ENCODE assay signal across 28 mouse cellular contexts in the genomic region with DNA sequence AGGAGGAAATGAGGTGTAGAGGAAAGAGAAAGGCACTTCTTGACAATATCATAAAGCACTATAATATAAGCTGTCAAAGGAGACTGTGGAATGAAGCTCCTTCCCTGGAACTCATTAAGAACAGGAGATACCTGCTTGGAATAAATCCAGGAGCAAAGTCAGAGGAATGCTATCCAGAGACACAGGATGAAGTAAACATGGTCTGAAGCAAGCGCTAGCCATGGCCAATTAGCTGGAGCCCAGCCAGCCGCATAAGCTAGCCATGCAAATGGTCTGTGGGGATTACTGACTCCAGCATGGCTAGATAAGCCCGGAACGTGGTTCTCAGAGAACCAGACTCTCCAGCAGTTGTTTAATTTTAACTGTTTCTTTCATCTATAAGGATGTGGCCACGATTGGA. TPM values are rescaled to one million over a fixed set of nuclear protein-coding genes. Genes with fewer than 3 reads are reported as not detected.
DNase-seq lines count a peak whose midpoint lies in the region; ATAC-seq and TF ChIP-seq lines count a peak whose summit lies in the region.
"Had no signal": no experiment of that assay in that cellular context is flagged by ENCODE, and none has a peak within 500 bp of the region (broad histone marks: within the 10 kb centered on the region; RNA-seq: fewer than 3 reads in every experiment).

No protein-coding gene starts in this region.

- WGBS in embryonic facial prominence, embryonic 11.5 days: 48% methylated on average over 5 of the region's 5 CpGs
- 58% methylated on average over 5 of the region's 5 CpGs for WGBS in embryonic facial prominence, embryonic 10.5 days
- 24% methylated on average over 5 of the region's 5 CpGs for WGBS in lung, embryonic 14.5 days
- 45% methylated on average over 5 of the region's 5 CpGs for WGBS in lung, adult 2 months

- H3K4me1 ChIP-seq in embryonic facial prominence, embryonic 11.5 days (ENCODE audit: control insufficient read depth, insufficient read depth, low read length): no peaks in the 10 kb centered on the region
- no peaks in the 10 kb centered on the region for H3K4me1 ChIP-seq in embryonic facial prominence, embryonic 10.5 days
- H3K4me1 ChIP-seq in lung, embryonic 14.5 days (ENCODE audit: insufficient read depth): no peaks in the 10 kb centered on the region
- no peaks in the 10 kb centered on the region for H3K4me1 ChIP-seq in lung, adult 2 months (ENCODE audit: control insufficient read depth, insufficient read depth, low read length)
- H3K4me1 ChIP-seq: embryonic facial prominence, embryonic 12.5 days; forebrain, embryonic 12.5 days; liver, embryonic 13.5 days; neural tube, embryonic 13.5 days had no signal

- no peak overlapping the region for H3K4me2 ChIP-seq in embryonic facial prominence, embryonic 11.5 days (ENCODE audit: low read depth, low read length)
- H3K4me2 ChIP-seq in lung, embryonic 14.5 days: no peak overlapping the region
- H3K4me2 ChIP-seq: embryonic facial prominence, embryonic 12.5 days; forebrain, embryonic 12.5 days; hindbrain, embryonic 14.5 days; liver, embryonic 13.5 days; neural tube, embryonic 13.5 days had no signal

- H3K36me3 ChIP-seq in embryonic facial prominence, embryonic 11.5 days (replicated peaks; ENCODE audit: control insufficient read depth, insufficient read depth, low read depth, low read length): no peaks in the 10 kb centered on the region
- no peaks in the 10 kb centered on the region for H3K36me3 ChIP-seq in embryonic facial prominence, embryonic 10.5 days (replicated peaks)
- H3K36me3 ChIP-seq in lung, embryonic 14.5 days (ENCODE audit: insufficient read depth): no peaks in the 10 kb centered on the region
- H3K36me3 ChIP-seq: embryonic facial prominence, embryonic 12.5 days; forebrain, embryonic 12.5 days; G1E; liver, embryonic 13.5 days; neural tube, embryonic 13.5 days had no signal

- H3K9me3 ChIP-seq in embryonic facial prominence, embryonic 11.5 days (replicated peaks; ENCODE audit: control insufficient read depth, low read length): no peaks in the 10 kb centered on the region
- no peaks in the 10 kb centered on the region for H3K9me3 ChIP-seq in embryonic facial prominence, embryonic 10.5 days
- no peaks in the 10 kb centered on the region for H3K9me3 ChIP-seq in lung, embryonic 14.5 days (ENCODE audit: low read depth, low read length)
- H3K9me3 ChIP-seq: embryonic facial prominence, embryonic 12.5 days; forebrain, embryonic 12.5 days; G1E; liver, embryonic 13.5 days; neural tube, embryonic 13.5 days had no signal

- ATAC-seq in embryonic facial prominence, embryonic 11.5 days (replicated peaks; ENCODE audit: insufficient number of reproducible peaks, low FRiP score, low TSS enrichment, low read depth): no peak
- no peak for ATAC-seq in lung, embryonic 14.5 days (ENCODE audit: insufficient read depth)
- ATAC-seq in granulocyte monocyte progenitor cell, adult 5-6 weeks (replicated peaks; ENCODE audit: poor library complexity, severe bottlenecking): no peak
- ATAC-seq: midbrain, embryonic 16.5 days; Patski had no signal

- no peak overlapping the region for H3K27ac ChIP-seq in embryonic facial prominence, embryonic 11.5 days (replicated peaks; ENCODE audit: low read depth, low read length)
- H3K27ac ChIP-seq in embryonic facial prominence, embryonic 10.5 days (replicated peaks): no peak overlapping the region
- H3K27ac ChIP-seq in lung, embryonic 14.5 days (ENCODE audit: low read depth): no peak overlapping the region
- H3K27ac ChIP-seq: embryonic facial prominence, embryonic 12.5 days; forebrain, embryonic 12.5 days; hindbrain, embryonic 14.5 days; kidney, postnatal 0 days; left cerebral cortex, adult 2 months; liver, embryonic 13.5 days; neural tube, embryonic 13.5 days had no signal

- H3K9ac ChIP-seq in embryonic facial prominence, embryonic 11.5 days (replicated peaks; ENCODE audit: low read length): no peak overlapping the region
- H3K9ac ChIP-seq in lung, embryonic 14.5 days: no peak overlapping the region
- H3K9ac ChIP-seq: embryonic facial prominence, embryonic 12.5 days; forebrain, embryonic 12.5 days; hindbrain, embryonic 14.5 days; liver, embryonic 13.5 days; neural tube, embryonic 13.5 days had no signal

- TF ChIP-seq POLR2A in lung, adult 2 months (IDR thresholded peaks at IDR 0.05; ENCODE audit: borderline replicate concordance, extremely low read depth, low read depth, low read length): no peak

- TF ChIP-seq CTCF in lung, embryonic 14.5 days (IDR thresholded peaks at IDR 0.05; ENCODE audit: low read depth): no peak
- TF ChIP-seq CTCF in lung, adult 2 months (IDR thresholded peaks at IDR 0.05; ENCODE audit: insufficient read depth, low read length): no peak

- no peak overlapping the region for H3K4me3 ChIP-seq in embryonic facial prominence, embryonic 11.5 days (ENCODE audit: low read depth, low read length)
- no peak overlapping the region for H3K4me3 ChIP-seq in embryonic facial prominence, embryonic 10.5 days
- no peak overlapping the region for H3K4me3 ChIP-seq in lung, embryonic 14.5 days (ENCODE audit: low read depth, low read length)
- H3K4me3 ChIP-seq in lung, adult 2 months (replicated peaks; ENCODE audit: extremely low read depth, low read depth, low read length): no peak overlapping the region
- H3K4me3 ChIP-seq: embryonic facial prominence, embryonic 12.5 days; erythroblast, embryonic 14.5 days; forebrain, embryonic 12.5 days; left cerebral cortex, adult 2 months; liver, embryonic 13.5 days; myocyte; neural tube, embryonic 13.5 days had no signal

- H3K27me3 ChIP-seq in embryonic facial prominence, embryonic 11.5 days (ENCODE audit: control insufficient read depth, insufficient read depth, low read length): no peaks in the 10 kb centered on the region
- no peaks in the 10 kb centered on the region for H3K27me3 ChIP-seq in embryonic facial prominence, embryonic 10.5 days (replicated peaks; ENCODE audit: low read depth, poor library complexity, severe bottlenecking)
- H3K27me3 ChIP-seq in lung, embryonic 14.5 days (ENCODE audit: insufficient read depth, low read length): no peaks in the 10 kb centered on the region
- H3K27me3 ChIP-seq: CH12.LX; embryonic facial prominence, embryonic 12.5 days; forebrain, embryonic 12.5 days; liver, embryonic 13.5 days; neural tube, embryonic 13.5 days had no signal

- intact Hi-C loops in heart, postnatal 14 days (cut with DNase I): no loop called here
- intact Hi-C loops in heart, postnatal 36 days (cut with DNase I): loop anchor here (5.0 kb wide), 1 partner anchor 51 kb away; no protein-coding TSS in a partner anchor

- peak; percentile 22 for DNase-seq in embryonic facial prominence, embryonic 11.5 days (ENCODE audit: low spot score)
- no peak for DNase-seq in embryonic facial prominence, embryonic 10.5 days (ENCODE audit: low spot score)
- peak; percentile 7 to 33 for DNase-seq in heart, postnatal 14 days
- no peak for DNase-seq in heart, postnatal 36 days
- DNase-seq in lung, embryonic 14.5 days: peak; percentile 40
- DNase-seq in lung, adult 2 months: no peak
- DNase-seq: adrenal gland, adult 8-10 months; B cell, adult 2 months; cerebellum, adult 9-10 months; kidney, adult 2 months; layer of hippocampus, adult 9-11 months; liver, embryonic 13.5 days; lung, postnatal 4 days; retina, postnatal 1 day had no signal

RNA-seq across cellular contexts. Expression of a gene that starts 54.9 kb away (rescaled TPM):
- polyA plus RNA-seq in embryonic facial prominence, embryonic 11.5 days (2014; fragmentation: Nextera tagmentation; extraction: Ambion mirVana): 891 and 944 TPM in 2 replicates
- 722 and 727 TPM in 2 replicates for polyA plus RNA-seq in embryonic facial prominence, embryonic 10.5 days (2016; fragmentation: Nextera tagmentation; extraction: Ambion mirVana)
- total RNA-seq in heart, postnatal 14 days (2021): 10 to 100 TPM; 35.0 to 35.3 TPM
- total RNA-seq in heart, postnatal 36 days (2021): 10 to 100 TPM; 15.4 to 24.6 TPM
- 538 and 552 TPM in 2 replicates for polyA plus RNA-seq in lung, embryonic 14.5 days (2014; fragmentation: Nextera tagmentation; extraction: Ambion mirVana)
- polyA plus RNA-seq in lung, adult 2 months (2012; rRNA removed): 149 and 172 TPM in 2 replicates
- 2.2 and 6.1 TPM in 2 replicates for total RNA-seq in granulocyte monocyte progenitor cell, adult 5-6 weeks (2014; fragmentation: Nextera tagmentation)
- 3.6 and 4.3 TPM in 2 replicates for total RNA-seq in granulocyte monocyte progenitor cell, adult 5-6 weeks (2017)
- total RNA-seq: CH12.LX; megakaryocyte-erythroid progenitor cell, adult 5-6 weeks had no signal
- polyA plus RNA-seq: G1E, myocyte had no signal

Comparison
In these comparisons a context has a peak if more than half of its experiments do, and no peak if none do; other contexts are left out.
1. DNase-seq: peak in embryonic facial prominence, embryonic 11.5 days (single experiment), heart, postnatal 14 days (2 of 2) and lung, embryonic 14.5 days (single experiment); none in embryonic facial prominence, embryonic 10.5 days (single experiment), heart, postnatal 36 days (0 of 2) and lung, adult 2 months (single experiment).